Mouse (Mus musculus) liver, embryonic 11.5 days (tissue): ENCODE results near the gene Snx18. TPM values are rescaled to one million over a fixed set of nuclear protein-coding genes. Genes with fewer than 3 reads are reported as not detected.

ENCODE experiments used
- ATAC-seq: fragments of 200-750 bp; cut with Nextera tagmentation; replicated peaks from 2 replicates; pipeline ENCODE4 v1.8.0; 2017; ENCODE audit warnings: moderate number of reproducible peaks, mild to moderate bottlenecking, moderate TSS enrichment, moderate library complexity; ENCODE audit not compliant: low FRiP score
- DNase-seq: peaks from one replicate; pipeline ENCODE4 v3.0.0-alpha.2; 2017; ENCODE audit warnings: low spot score
- H3K27ac ChIP-seq: fragments of 300-500 bp; sonication (generic); 2 replicates; pipeline ENCODE4 v1.5.1; 2014; ENCODE audit warnings: mild to moderate bottlenecking, low read depth, low read length, control low read depth
- H3K27me3 ChIP-seq: fragments of 300-500 bp; sonication (generic); replicated peaks from 2 replicates; pipeline ENCODE4 v1.6.1; 2014; ENCODE audit warnings: low read length, mixed read lengths; ENCODE audit not compliant: control insufficient read depth, insufficient read depth
- H3K36me3 ChIP-seq: fragments of 300-500 bp; sonication (generic); 2 replicates; pipeline ENCODE4 v1.6.1; 2014; ENCODE audit warnings: mild to moderate bottlenecking, low read length, moderate library complexity, mixed read lengths; ENCODE audit not compliant: control insufficient read depth, insufficient read depth
- H3K4me1 ChIP-seq: fragments of 300-500 bp; sonication (generic); replicated peaks from 2 replicates; pipeline ENCODE4 v1.6.1; 2014; ENCODE audit warnings: low read length, mixed read lengths; ENCODE audit not compliant: control insufficient read depth, insufficient read depth
- H3K4me2 ChIP-seq: fragments of 300-500 bp; sonication (generic); 2 replicates; pipeline ENCODE4 v1.6.1; 2014; ENCODE audit warnings: mild to moderate bottlenecking, control low read depth, moderate library complexity
- H3K4me3 ChIP-seq: fragments of 300-500 bp; sonication (generic); 2 replicates; pipeline ENCODE4 v1.5.1; 2014; ENCODE audit warnings: low read depth, low read length, control low read depth
- H3K9ac ChIP-seq: fragments of 300-500 bp; sonication (generic); 2 replicates; pipeline ENCODE4 v1.6.1; 2014; ENCODE audit warnings: low read depth, low read length, control low read depth
- H3K9me3 ChIP-seq: fragments of 300-500 bp; sonication (generic); 2 replicates; pipeline ENCODE4 v1.6.1; 2016; ENCODE audit warnings: low read length, inconsistent platforms, mixed read lengths; ENCODE audit not compliant: control insufficient read depth
- WGBS: fragments of 180-500 bp; shearing (Covaris S2); extraction: QIAGEN DNeasy Blood & Tissue Kit; methylation state at CpG from one replicate; pipeline ENCODE4 v1.1.7; 2014; 5-methylcytosine and 5-hydroxymethylcytosine counted together
- polyA plus RNA-seq: library from polyadenylated mRNA; unstranded; fragments of >200 nt; fragmentation: Nextera tagmentation; extraction: Ambion mirVana; gene quantifications from 2 replicates; pipeline ENCODE4 v1.2.1, GENCODE M21; 2014

Gene Snx18
- 14.9 and 16.0 TPM in 2 replicates for polyA plus RNA-seq

GRCm38 (mm10) chr13:113617891-113618823 lies at the start of gene Snx18:
TSS of gene Snx18 (minus strand) at chr13:113618564.
- Histone ChIP-seq H3K36me3 (no peaks in the 10 kb centered on the region), H3K4me3 (peak within 1 kb of the TSS; percentile 78), H3K27me3 (no peaks in the 10 kb centered on the region), H3K4me2 (peak within 1 kb of the TSS; percentile 89), H3K9ac (peak within 1 kb of the TSS; percentile 87), H3K4me1 (peaks cover 30% of the 10 kb centered on the region), H3K27ac (peak within 1 kb of the TSS; percentile 62), H3K9me3 (no peaks in the 10 kb centered on the region)
- DNase-seq (peak; percentile 91), ATAC-seq (peak; percentile 91)
- WGBS: under 1% methylated on average over 114 of the region's 119 CpGs

GRCm38 (mm10) chr13:113663883-113664282 lies 45.5 kb upstream of the Snx18 start:
- ATAC-seq: no peak
- no peak overlapping the region for H3K4me3 ChIP-seq
- no peaks in the 10 kb centered on the region for H3K9me3 ChIP-seq
- H3K36me3 ChIP-seq: no peaks in the 10 kb centered on the region
- WGBS: 84% methylated on average over 7 of the region's 7 CpGs
- no peak overlapping the region for H3K4me2 ChIP-seq
- no peaks in the 10 kb centered on the region for H3K27me3 ChIP-seq
- no peak overlapping the region for H3K9ac ChIP-seq
- no peak for DNase-seq
- no peak overlapping the region for H3K27ac ChIP-seq
- H3K4me1 ChIP-seq: no peaks in the 10 kb centered on the region

- WGBS: 72% methylated on average over 28 of the region's 28 CpGs
- Histone ChIP-seq H3K4me1 (no peaks in the 10 kb centered on the region), H3K9ac (no peak within 1 kb of the TSS), H3K36me3 (no peaks in the 10 kb centered on the region), H3K4me2 (no peak within 1 kb of the TSS), H3K9me3 (no peaks in the 10 kb centered on the region), H3K27me3 (no peaks in the 10 kb centered on the region), H3K27ac (no peak within 1 kb of the TSS), H3K4me3 (no peak within 1 kb of the TSS)
- ATAC-seq: no peak
- DNase-seq: no peak
These were observed 44.9 kb upstream of the Snx18 start, which contains the start of gene Hspb3 for GRCm38 (mm10) chr13:113663151-113663779. TSS of gene Hspb3 (minus strand) at chr13:113663676.

- Histone ChIP-seq H3K27me3 (no peaks in the 10 kb centered on the region), H3K9me3 (no peaks in the 10 kb centered on the region), H3K9ac (no peak overlapping the region), H3K4me2 (no peak overlapping the region), H3K36me3 (no peaks in the 10 kb centered on the region), H3K27ac (no peak overlapping the region), H3K4me3 (no peak overlapping the region), H3K4me1 (no peaks in the 10 kb centered on the region)
- no peak for DNase-seq
- no peak for ATAC-seq
- WGBS: 70% methylated on average over 7 of the region's 7 CpGs
These were observed 43.5 kb upstream of the Snx18 start for GRCm38 (mm10) chr13:113661826-113662271.

- Histone ChIP-seq H3K27ac (no peak overlapping the region), H3K36me3 (no peaks in the 10 kb centered on the region), H3K9ac (no peak overlapping the region), H3K4me3 (no peak overlapping the region), H3K4me2 (no peak overlapping the region), H3K4me1 (no peaks in the 10 kb centered on the region), H3K27me3 (no peaks in the 10 kb centered on the region), H3K9me3 (no peaks in the 10 kb centered on the region)
- ATAC-seq (no peak), DNase-seq (no peak)
- 80% methylated on average over 9 of the region's 9 CpGs for WGBS
These were observed 42.4 kb upstream of the Snx18 start for GRCm38 (mm10) chr13:113660576-113661310.

- Histone ChIP-seq H3K36me3 (no peaks in the 10 kb centered on the region), H3K9me3 (no peaks in the 10 kb centered on the region), H3K27me3 (no peaks in the 10 kb centered on the region), H3K4me2 (no peak overlapping the region), H3K4me3 (no peak overlapping the region), H3K4me1 (no peaks in the 10 kb centered on the region), H3K27ac (no peak overlapping the region), H3K9ac (no peak overlapping the region)
- no peak for ATAC-seq
- no peak for DNase-seq
- WGBS: 66% methylated on average over 7 of the region's 7 CpGs
These were observed 38.8 kb upstream of the Snx18 start for GRCm38 (mm10) chr13:113657204-113657603.

- no peaks in the 10 kb centered on the region for H3K4me1 ChIP-seq
- H3K9me3 ChIP-seq: no peaks in the 10 kb centered on the region
- no peak overlapping the region for H3K9ac ChIP-seq
- no peak overlapping the region for H3K27ac ChIP-seq
- no peaks in the 10 kb centered on the region for H3K27me3 ChIP-seq
- DNase-seq (no peak), ATAC-seq (no peak)
- H3K4me3 ChIP-seq: no peak overlapping the region
- no peak overlapping the region for H3K4me2 ChIP-seq
- no peaks in the 10 kb centered on the region for H3K36me3 ChIP-seq
- 83% methylated on average over 4 of the region's 4 CpGs for WGBS
These were observed 38.3 kb upstream of the Snx18 start for GRCm38 (mm10) chr13:113656639-113657038.

- WGBS: 83% methylated on average over 4 of the region's 4 CpGs
- Histone ChIP-seq H3K27me3 (no peaks in the 10 kb centered on the region), H3K4me1 (no peaks in the 10 kb centered on the region), H3K27ac (no peak overlapping the region), H3K4me2 (no peak overlapping the region), H3K9me3 (no peaks in the 10 kb centered on the region), H3K9ac (no peak overlapping the region), H3K36me3 (no peaks in the 10 kb centered on the region), H3K4me3 (no peak overlapping the region)
- DNase-seq: no peak
- no peak for ATAC-seq
These were observed 37.1 kb upstream of the Snx18 start for GRCm38 (mm10) chr13:113655511-113655910.
